Comparison of ENCODE assay signal across 9 mouse cellular contexts in genomic region chr8:120407701-120408240, GRCm38 (mm10).
DNase-seq lines count a peak whose midpoint lies in the region; ATAC-seq and TF ChIP-seq lines count a peak whose summit lies in the region.
"Had no signal": no experiment of that assay in that cellular context is flagged by ENCODE, and none has a peak within 500 bp of the region (broad histone marks: within the 10 kb centered on the region; RNA-seq: fewer than 3 reads in every experiment).

No protein-coding gene starts in this region.

- H3K9ac ChIP-seq in MEL (ENCODE audit: control insufficient read depth, low read depth, low read length, poor library complexity, severe bottlenecking) = no peak overlapping the region
- no peak overlapping the region for H3K9ac ChIP-seq in forebrain, embryonic 11.5 days (ENCODE audit: low read length)
- H3K9ac ChIP-seq in hindbrain, embryonic 13.5 days = no peak overlapping the region
- H3K9ac ChIP-seq in liver, embryonic 12.5 days = no peak overlapping the region
- no peak overlapping the region for H3K9ac ChIP-seq in neural tube, embryonic 12.5 days
- H3K9ac ChIP-seq: embryonic facial prominence, embryonic 12.5 days had no signal

- no peak for TF ChIP-seq EP300 in MEL (IDR thresholded peaks at IDR 0.05; ENCODE audit: low read depth in 1 of 2, low read length in 2 of 2)

- peak; percentile 50 for DNase-seq in 3T3-L1 (ENCODE audit: low read depth, low spot score)
- DNase-seq in MEL (ENCODE audit: low read depth, low spot score) = peak; percentile 47
- DNase-seq in forebrain, embryonic 11.5 days (ENCODE audit: low spot score) = peak; percentile 85
- DNase-seq in urinary bladder, postnatal 25 days (ENCODE audit: low spot score) = peak; percentile 44
- no peak for DNase-seq in left cerebral cortex, postnatal 25 days (ENCODE audit: low spot score in 2 of 2)

- H3K4me1 ChIP-seq in MEL (ENCODE audit: control insufficient read depth in 1 of 2, insufficient read depth in 2 of 2, low read length in 2 of 2) = peaks cover 0 to 9% of the 10 kb centered on the region in 2 experiments; a peak in 2 of 4 replicates
- peaks cover 45% of the 10 kb centered on the region for H3K4me1 ChIP-seq in forebrain, embryonic 11.5 days (replicated peaks; ENCODE audit: control insufficient read depth, insufficient read depth, low read length)
- peaks cover 83% of the 10 kb centered on the region for H3K4me1 ChIP-seq in hindbrain, embryonic 13.5 days (replicated peaks)
- H3K4me1 ChIP-seq in liver, embryonic 12.5 days = peaks cover 86% of the 10 kb centered on the region
- H3K4me1 ChIP-seq in neural tube, embryonic 12.5 days = peaks cover 76% of the 10 kb centered on the region

- H3K9me3 ChIP-seq in MEL (replicated peaks; ENCODE audit: insufficient read depth, low read length) = no peaks in the 10 kb centered on the region
- no peaks in the 10 kb centered on the region for H3K9me3 ChIP-seq in forebrain, embryonic 11.5 days (ENCODE audit: control insufficient read depth, low read length)
- no peaks in the 10 kb centered on the region for H3K9me3 ChIP-seq in hindbrain, embryonic 13.5 days
- no peaks in the 10 kb centered on the region for H3K9me3 ChIP-seq in liver, embryonic 12.5 days (replicated peaks)
- no peaks in the 10 kb centered on the region for H3K9me3 ChIP-seq in neural tube, embryonic 12.5 days
- H3K9me3 ChIP-seq: embryonic facial prominence, embryonic 12.5 days had no signal

- no peaks in the 10 kb centered on the region for H3K27me3 ChIP-seq in MEL (ENCODE audit: control insufficient read depth in 1 of 2, insufficient read depth in 2 of 2, low read length in 2 of 2)
- peaks cover 6% of the 10 kb centered on the region; the same call in 1 of the 2 replicates for H3K27me3 ChIP-seq in forebrain, embryonic 11.5 days (ENCODE audit: control insufficient read depth, insufficient read depth, low read length)
- H3K27me3 ChIP-seq in hindbrain, embryonic 13.5 days = peaks cover 14% of the 10 kb centered on the region; the same call in 1 of the 2 replicates
- peaks cover 37% of the 10 kb centered on the region for H3K27me3 ChIP-seq in liver, embryonic 12.5 days (replicated peaks)
- 0 out of 2 replicates have a peak, but pooled peaks cover 2% of the 10 kb centered on the region for H3K27me3 ChIP-seq in neural tube, embryonic 12.5 days (replicated peaks)
- H3K27me3 ChIP-seq: embryonic facial prominence, embryonic 12.5 days had no signal

- H3K27ac ChIP-seq in MEL (ENCODE audit: control insufficient read depth, low read depth, low read length) = no peak overlapping the region
- H3K27ac ChIP-seq in forebrain, embryonic 11.5 days (ENCODE audit: low read depth, low read length) = peak overlapping the region; percentile 43
- peak overlapping the region; percentile 52 for H3K27ac ChIP-seq in hindbrain, embryonic 13.5 days
- peak overlapping the region; percentile 46 for H3K27ac ChIP-seq in liver, embryonic 12.5 days
- peak overlapping the region; percentile 62 for H3K27ac ChIP-seq in neural tube, embryonic 12.5 days
- H3K27ac ChIP-seq: embryonic facial prominence, embryonic 12.5 days had no signal

- no peak for TF ChIP-seq POLR2A in MEL (IDR thresholded peaks at IDR 0.05; ENCODE audit: control insufficient read depth in 1 of 2, insufficient read depth in 1 of 2, low read depth in 1 of 2, low read length in 2 of 2, poor library complexity in 1 of 2)

- TF ChIP-seq CTCF in MEL (IDR thresholded peaks at IDR 0.05 in 2 of 3, conservative IDR thresholded peaks at IDR 0.05 in 1 of 3; ENCODE audit: control insufficient read depth in 1 of 3, insufficient read depth in 1 of 3, low read depth in 2 of 3, low read length in 3 of 3, poor library complexity in 1 of 3, severe bottlenecking in 1 of 3) = peak in 2 of 3 experiments; percentile 59 to 71; a peak in 5 of 6 replicates

- peak; percentile 56 for TF ChIP-seq RAD21 in MEL (IDR thresholded peaks at IDR 0.05; ENCODE audit: low read depth, low read length)

- peaks cover 0 to 3% of the 10 kb centered on the region in 2 experiments; a peak in 1 of 4 replicates for H3K36me3 ChIP-seq in MEL (ENCODE audit: control insufficient read depth in 1 of 2, insufficient read depth in 2 of 2, low read length in 2 of 2)
- no peaks in the 10 kb centered on the region for H3K36me3 ChIP-seq in forebrain, embryonic 11.5 days (ENCODE audit: control insufficient read depth, insufficient read depth, low read length)
- H3K36me3 ChIP-seq in hindbrain, embryonic 13.5 days = no peaks in the 10 kb centered on the region
- H3K36me3 ChIP-seq in liver, embryonic 12.5 days = no peaks in the 10 kb centered on the region
- H3K36me3 ChIP-seq in neural tube, embryonic 12.5 days = no peaks in the 10 kb centered on the region
- H3K36me3 ChIP-seq: embryonic facial prominence, embryonic 12.5 days had no signal

- intact Hi-C loops in left cerebral cortex, postnatal 25 days (cut with DNase I) = no loop called here

- peak; percentile 64 for ATAC-seq in forebrain, embryonic 11.5 days (replicated peaks; ENCODE audit: low FRiP score)
- ATAC-seq in hindbrain, embryonic 13.5 days (ENCODE audit: low FRiP score) = no peak
- ATAC-seq in liver, embryonic 12.5 days = peak; percentile 51
- peak; percentile 71 for ATAC-seq in neural tube, embryonic 12.5 days (ENCODE audit: low FRiP score, low read depth)

- H3K79me2 ChIP-seq in MEL (ENCODE audit: control insufficient read depth, insufficient read depth, low read length, poor library complexity) = no peaks in the 10 kb centered on the region

- no peak overlapping the region for H3K4me3 ChIP-seq in MEL (ENCODE audit: control insufficient read depth in 1 of 2, insufficient read depth in 1 of 2, low read depth in 2 of 2, low read length in 2 of 2)
- no peak overlapping the region for H3K4me3 ChIP-seq in forebrain, embryonic 11.5 days (ENCODE audit: low read depth, low read length)
- H3K4me3 ChIP-seq in hindbrain, embryonic 13.5 days = no peak overlapping the region
- no peak overlapping the region for H3K4me3 ChIP-seq in liver, embryonic 12.5 days
- H3K4me3 ChIP-seq in neural tube, embryonic 12.5 days = no peak overlapping the region
- H3K4me3 ChIP-seq: embryonic facial prominence, embryonic 12.5 days had no signal

- WGBS in forebrain, embryonic 11.5 days = 13% methylated on average over 9 of the region's 9 CpGs
- 11% methylated on average over 9 of the region's 9 CpGs for WGBS in hindbrain, embryonic 13.5 days
- 11% methylated on average over 9 of the region's 9 CpGs for WGBS in liver, embryonic 12.5 days (ENCODE audit: insufficient replicate concordance)
- WGBS in neural tube, embryonic 12.5 days = 4% methylated on average over 9 of the region's 9 CpGs

- H3K4me2 ChIP-seq in forebrain, embryonic 11.5 days (ENCODE audit: low read depth, low read length, severe bottlenecking) = no peak overlapping the region
- H3K4me2 ChIP-seq in hindbrain, embryonic 13.5 days = no peak overlapping the region
- H3K4me2 ChIP-seq in liver, embryonic 12.5 days = peak overlapping the region; percentile 38
- peak overlapping the region; percentile 12; the same call in 1 of the 2 replicates for H3K4me2 ChIP-seq in neural tube, embryonic 12.5 days (replicated peaks)
- H3K4me2 ChIP-seq: embryonic facial prominence, embryonic 12.5 days had no signal

TF ChIP-seq in MEL, 35 proteins besides CTCF, POLR2A, EP300 and RAD21:
- TF ChIP-seq POLR2AphosphoS5 (IDR thresholded peaks at IDR 0.05; ENCODE audit: borderline replicate concordance, low read depth, low read length) (no peak), NELFE (IDR thresholded peaks at IDR 0.05; ENCODE audit: low read depth, low read length) (no peak), SMC3 (IDR thresholded peaks at IDR 0.05; ENCODE audit: low read depth, low read length) (peak; percentile 63; the same call in 1 of the 2 replicates), ZC3H11A (IDR thresholded peaks at IDR 0.05; ENCODE audit: low read depth, low read length) (peak; percentile 62), ZKSCAN1 (IDR thresholded peaks at IDR 0.05; ENCODE audit: low read depth, low read length) (no peak)

Comparison
In these comparisons a context has a peak if more than half of its experiments do, and no peak if none do; other contexts are left out.
1. DNase-seq: peak in 3T3-L1 (single experiment), MEL (single experiment), forebrain, embryonic 11.5 days (single experiment) and urinary bladder, postnatal 25 days (single experiment); none in left cerebral cortex, postnatal 25 days (0 of 2).
2. H3K4me2 ChIP-seq: peak in liver, embryonic 12.5 days (single experiment) and neural tube, embryonic 12.5 days (single experiment); none in forebrain, embryonic 11.5 days (single experiment) and hindbrain, embryonic 13.5 days (single experiment).